Mouse (Mus musculus): ENCODE data around the gene Itgb7. TPM values are rescaled to one million over a fixed set of nuclear protein-coding genes. Genes with fewer than 3 reads are reported as not detected.

The Itgb7 gene
- total and polyA plus RNA-seq, 2 experiments from 2014 or later = 0.23 to 0.79 TPM

DNA sequence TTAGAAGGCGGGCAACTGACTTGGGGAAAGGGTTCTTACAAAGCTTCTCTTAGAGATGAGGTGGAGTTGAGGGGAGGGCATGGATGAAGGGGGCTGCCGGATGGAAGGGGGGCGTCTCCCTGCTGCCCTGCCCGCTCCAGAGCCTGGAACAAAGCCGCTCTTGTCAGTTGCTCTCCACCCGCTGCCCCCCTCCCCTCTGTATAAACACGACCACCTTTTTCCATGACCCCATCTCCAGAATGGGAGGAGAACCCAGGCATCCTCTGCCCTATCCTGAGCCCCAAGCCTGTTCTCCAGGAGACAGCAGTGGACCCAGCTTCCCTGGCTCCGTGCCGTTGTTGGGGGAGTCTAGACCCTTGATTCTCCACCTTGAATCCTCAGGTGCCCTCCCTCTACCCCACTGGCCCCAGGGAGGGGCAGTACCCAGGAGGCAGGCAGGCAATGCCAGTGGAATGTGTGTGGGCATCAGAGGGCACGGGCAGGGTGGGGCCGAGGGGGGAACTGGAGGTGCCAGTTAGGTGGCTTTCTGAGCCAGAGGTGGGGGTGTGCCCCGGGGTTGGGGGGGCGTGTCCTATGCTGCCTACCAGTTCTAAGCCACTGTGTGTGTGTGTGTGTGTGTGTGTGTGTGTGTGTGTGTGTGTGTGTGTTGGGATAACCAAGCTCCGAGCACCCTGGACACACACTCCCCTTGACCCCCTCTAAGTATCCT, 24.0 kb upstream of the Itgb7 start:
- WGBS = 49% methylated on average over 14 of the region's 14 CpGs
- Histone ChIP-seq H3K36me3 (replicated peaks; ENCODE audit: control insufficient read depth, insufficient read depth, low read length) (no peaks in the 10 kb centered on the region), H3K4me1 (ENCODE audit: control insufficient read depth, insufficient read depth) (peaks cover 6% of the 10 kb centered on the region; the same call in 1 of the 2 replicates), H3K9me3 (replicated peaks; ENCODE audit: control insufficient read depth, low read length) (no peaks in the 10 kb centered on the region), H3K4me2 (ENCODE audit: low read depth, low read length) (no peak overlapping the region), H3K4me3 (ENCODE audit: low read depth, low read length) (no peak overlapping the region), H3K9ac (replicated peaks; ENCODE audit: low read depth, low read length) (no peak overlapping the region), H3K27me3 (ENCODE audit: control insufficient read depth, insufficient read depth, low read length) (peaks cover 64% of the 10 kb centered on the region), H3K27ac (ENCODE audit: low read depth) (no peak overlapping the region)
- no peak for ATAC-seq (ENCODE audit: insufficient read depth, low read depth)
- no peak for TF ChIP-seq EP300 (IDR thresholded peaks at IDR 0.05; ENCODE audit: low read depth)
- no peak for TF ChIP-seq CTCF (IDR thresholded peaks at IDR 0.05; ENCODE audit: low read depth)
- DNase-seq (ENCODE audit: low spot score) = no peak

DNA sequence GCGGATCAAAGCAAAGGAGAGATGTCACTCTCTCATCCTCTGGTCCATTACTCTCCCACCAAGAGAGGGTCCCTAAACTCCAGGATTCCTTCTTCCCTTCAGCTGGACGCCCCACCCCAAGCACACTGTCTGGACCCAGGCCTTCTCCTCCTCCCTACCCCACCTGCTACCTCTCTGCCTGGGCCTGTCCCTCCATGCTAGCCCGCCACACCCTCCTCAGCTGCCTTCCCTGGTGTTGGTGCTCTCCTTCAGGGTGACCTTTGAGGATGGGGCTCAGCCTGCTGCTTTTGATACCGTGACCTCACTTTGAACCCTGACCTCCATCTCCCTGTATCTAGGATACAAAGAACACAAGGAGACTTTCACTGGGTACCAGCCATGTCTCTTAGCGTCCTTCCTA, 18.8 kb upstream of the Itgb7 start:
- TF ChIP-seq CTCF (IDR thresholded peaks at IDR 0.05; ENCODE audit: low read depth) (no peak), EP300 (IDR thresholded peaks at IDR 0.05; ENCODE audit: low read depth) (no peak)
- Histone ChIP-seq H3K27me3 (ENCODE audit: control insufficient read depth, insufficient read depth, low read length) (peaks cover 23% of the 10 kb centered on the region), H3K27ac (ENCODE audit: low read depth) (no peak overlapping the region), H3K9me3 (replicated peaks; ENCODE audit: control insufficient read depth, low read length) (no peaks in the 10 kb centered on the region), H3K4me3 (ENCODE audit: low read depth, low read length) (no peak overlapping the region), H3K36me3 (replicated peaks; ENCODE audit: control insufficient read depth, insufficient read depth, low read length) (no peaks in the 10 kb centered on the region), H3K4me1 (ENCODE audit: control insufficient read depth, insufficient read depth) (0 out of 2 replicates have a peak, but pooled peaks cover 10% of the 10 kb centered on the region), H3K9ac (replicated peaks; ENCODE audit: low read depth, low read length) (no peak overlapping the region), H3K4me2 (ENCODE audit: low read depth, low read length) (no peak overlapping the region)
- 79% methylated on average over 5 of the region's 5 CpGs for WGBS
- ATAC-seq (ENCODE audit: insufficient read depth, low read depth) (no peak), DNase-seq (ENCODE audit: low spot score) (no peak)

DNA sequence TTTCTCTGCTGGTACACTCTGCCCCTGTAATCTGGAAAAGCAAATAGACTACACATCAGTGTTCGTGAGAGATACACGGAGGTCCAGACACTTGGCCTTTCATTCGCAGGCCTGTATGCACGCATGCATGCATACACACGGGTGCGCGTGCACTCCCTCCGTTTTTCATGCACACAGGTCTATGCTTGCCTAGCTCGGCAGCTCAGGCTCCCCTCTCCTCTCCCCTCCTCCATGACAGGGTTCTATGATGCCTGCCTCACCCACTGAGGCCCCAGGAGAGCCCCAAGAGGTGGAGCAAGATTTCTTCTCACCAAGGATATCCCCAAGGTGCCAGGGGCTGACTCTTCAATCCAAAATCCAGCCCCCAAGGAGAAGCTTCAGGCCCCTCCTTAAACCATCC, 18.2 kb upstream of the Itgb7 start:
- no peaks in the 10 kb centered on the region for H3K36me3 ChIP-seq (replicated peaks; ENCODE audit: control insufficient read depth, insufficient read depth, low read length)
- ATAC-seq (ENCODE audit: insufficient read depth, low read depth) (no peak), DNase-seq (ENCODE audit: low spot score) (no peak)
- H3K9me3 ChIP-seq (replicated peaks; ENCODE audit: control insufficient read depth, low read length) = no peaks in the 10 kb centered on the region
- H3K4me1 ChIP-seq (ENCODE audit: control insufficient read depth, insufficient read depth) = 0 out of 2 replicates have a peak, but pooled peaks cover 10% of the 10 kb centered on the region
- no peak overlapping the region for H3K4me2 ChIP-seq (ENCODE audit: low read depth, low read length)
- H3K9ac ChIP-seq (replicated peaks; ENCODE audit: low read depth, low read length) = no peak overlapping the region
- TF ChIP-seq CTCF (IDR thresholded peaks at IDR 0.05; ENCODE audit: low read depth) (no peak), EP300 (IDR thresholded peaks at IDR 0.05; ENCODE audit: low read depth) (no peak)
- H3K4me3 ChIP-seq (ENCODE audit: low read depth, low read length) = no peak overlapping the region
- H3K27ac ChIP-seq (ENCODE audit: low read depth) = peak overlapping the region; percentile 57
- peaks cover 17% of the 10 kb centered on the region; the same call in 1 of the 2 replicates for H3K27me3 ChIP-seq (ENCODE audit: control insufficient read depth, insufficient read depth, low read length)
- WGBS = 59% methylated on average over 9 of the region's 9 CpGs

DNA sequence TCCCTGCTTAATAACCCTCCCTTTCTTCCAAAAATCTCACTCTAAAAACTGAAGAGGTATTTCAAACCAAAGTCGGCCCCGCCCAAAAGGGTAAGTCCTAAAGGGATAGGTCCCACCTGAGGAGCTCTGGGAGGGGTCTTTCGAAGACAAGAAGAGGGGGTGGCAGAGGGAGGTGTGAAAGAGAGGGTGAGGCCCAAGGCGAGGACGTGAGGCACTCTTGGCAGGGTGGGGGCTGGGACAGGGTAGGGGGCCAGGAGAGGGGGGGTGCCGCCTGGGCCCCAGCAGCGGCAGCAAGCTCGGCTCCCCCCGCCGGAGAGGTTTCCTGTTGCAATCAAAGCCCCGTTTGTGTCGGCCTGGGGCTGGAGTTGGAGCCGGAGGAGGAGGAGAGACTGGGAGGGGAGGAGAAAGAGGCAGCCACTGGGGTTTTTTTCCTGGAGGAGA, 17.5 kb upstream of the Itgb7 start:
- Histone ChIP-seq H3K36me3 (replicated peaks; ENCODE audit: control insufficient read depth, insufficient read depth, low read length) (no peaks in the 10 kb centered on the region), H3K9me3 (replicated peaks; ENCODE audit: control insufficient read depth, low read length) (no peaks in the 10 kb centered on the region), H3K4me3 (ENCODE audit: low read depth, low read length) (peak overlapping the region; percentile 13), H3K4me1 (ENCODE audit: control insufficient read depth, insufficient read depth) (0 out of 2 replicates have a peak, but pooled peaks cover 10% of the 10 kb centered on the region), H3K27ac (ENCODE audit: low read depth) (peak overlapping the region; percentile 57), H3K4me2 (ENCODE audit: low read depth, low read length) (peak overlapping the region; percentile 50), H3K9ac (replicated peaks; ENCODE audit: low read depth, low read length) (peak overlapping the region; percentile 35; the same call in 1 of the 2 replicates), H3K27me3 (ENCODE audit: control insufficient read depth, insufficient read depth, low read length) (peaks cover 13% of the 10 kb centered on the region; the same call in 1 of the 2 replicates)
- ATAC-seq (ENCODE audit: insufficient read depth, low read depth) = no peak
- DNase-seq (ENCODE audit: low spot score) = no peak
- WGBS = 7% methylated on average over 12 of the region's 13 CpGs
- TF ChIP-seq CTCF (IDR thresholded peaks at IDR 0.05; ENCODE audit: low read depth) (no peak), EP300 (IDR thresholded peaks at IDR 0.05; ENCODE audit: low read depth) (no peak)

DNA sequence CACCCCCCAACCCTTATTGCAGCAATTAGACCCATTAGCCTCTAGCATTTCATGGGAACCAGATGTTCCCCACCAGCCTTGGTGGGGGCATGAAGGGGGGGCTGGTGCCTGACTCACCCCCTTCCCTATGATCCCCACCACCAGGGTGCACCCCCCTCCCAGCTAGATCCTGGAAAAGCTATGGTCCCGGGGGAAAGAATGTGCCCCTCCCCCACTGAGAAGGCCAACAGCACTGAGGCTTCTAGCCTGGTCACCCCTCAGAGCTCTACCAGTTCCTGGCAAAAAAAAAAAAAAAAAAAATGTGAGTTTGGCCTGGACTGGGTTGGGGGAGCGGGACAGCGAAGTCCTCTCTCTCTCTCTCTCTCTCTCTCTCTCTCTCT, 17.1 kb upstream of the Itgb7 start:
- no peak for TF ChIP-seq EP300 (IDR thresholded peaks at IDR 0.05; ENCODE audit: low read depth)
- TF ChIP-seq CTCF (IDR thresholded peaks at IDR 0.05; ENCODE audit: low read depth) = no peak
- Histone ChIP-seq H3K9ac (replicated peaks; ENCODE audit: low read depth, low read length) (no peak overlapping the region), H3K4me3 (ENCODE audit: low read depth, low read length) (0 out of 2 replicates have a peak overlapping the region, but pooled peaks have one; percentile 13), H3K27me3 (ENCODE audit: control insufficient read depth, insufficient read depth, low read length) (peaks cover 8% of the 10 kb centered on the region; the same call in 1 of the 2 replicates), H3K36me3 (replicated peaks; ENCODE audit: control insufficient read depth, insufficient read depth, low read length) (no peaks in the 10 kb centered on the region), H3K9me3 (replicated peaks; ENCODE audit: control insufficient read depth, low read length) (no peaks in the 10 kb centered on the region), H3K4me1 (ENCODE audit: control insufficient read depth, insufficient read depth) (0 out of 2 replicates have a peak, but pooled peaks cover 10% of the 10 kb centered on the region), H3K27ac (ENCODE audit: low read depth) (0 out of 2 replicates have a peak overlapping the region, but pooled peaks have one; percentile 57), H3K4me2 (ENCODE audit: low read depth, low read length) (peak overlapping the region; percentile 50)
- DNase-seq (ENCODE audit: low spot score) (no peak), ATAC-seq (ENCODE audit: insufficient read depth, low read depth) (no peak)
- 25% methylated on average over 3 of the region's 3 CpGs for WGBS
